Mouse (Mus musculus) MEL (cell line): ENCODE measurements at regions not wholly inside any gene's neighbourhood (a gene's known extent, or its start where the extent isn't known, plus 50 kb on each side); places are given as distances from the start of the nearest gene placed in this dataset.

ENCODE experiments used
- DNase-seq: peaks from one replicate; pipeline ENCODE4 v3.0.0; 2011; ENCODE audit warnings: low read depth, low spot score
- H3K27ac ChIP-seq: 2 replicates; pipeline ENCODE4 v1.5.1; 2012; ENCODE audit warnings: low read depth, mild to moderate bottlenecking, control low read depth, low read length, moderate library complexity; ENCODE audit not compliant: control insufficient read depth
- H3K27me3 ChIP-seq, 2 experiments: fragments of 150-350 bp in 1 of 2; sonication (generic) in 1 of 2; 2 replicates each; pipeline ENCODE4 v1.6.1; 2012; ENCODE audit warnings: low read length in 2 of 2, mild to moderate bottlenecking in 2 of 2, improper control_type of control experiment in 1 of 2, moderate library complexity in 1 of 2; ENCODE audit not compliant: insufficient read depth in 2 of 2, control insufficient read depth in 1 of 2
- H3K36me3 ChIP-seq, 2 experiments: 2 replicates each; pipeline ENCODE4 v1.6.1; 2012 to 2014; ENCODE audit warnings: low read length in 2 of 2, improper control_type of control experiment in 1 of 2, inconsistent platforms in 1 of 2, mild to moderate bottlenecking in 1 of 2; ENCODE audit not compliant: insufficient read depth in 2 of 2, control insufficient read depth in 1 of 2
- H3K4me1 ChIP-seq, 2 experiments: fragments of 150-350 bp in 1 of 2; sonication (generic) in 1 of 2; 2 replicates each; pipeline ENCODE4 v1.6.1; 2012; ENCODE audit warnings: low read length in 2 of 2, improper control_type of control experiment in 1 of 2, mild to moderate bottlenecking in 1 of 2; ENCODE audit not compliant: insufficient read depth in 2 of 2, control insufficient read depth in 1 of 2
- H3K4me3 ChIP-seq, 2 experiments: fragments of 150-350 bp in 1 of 2; sonication (generic) in 1 of 2; 2 replicates each; pipeline ENCODE4 v1.5.1; 2012; ENCODE audit warnings: low read depth in 2 of 2, low read length in 2 of 2, mild to moderate bottlenecking in 2 of 2, moderate library complexity in 2 of 2, control low read depth in 1 of 2, improper control_type of control experiment in 1 of 2; ENCODE audit not compliant: control insufficient read depth in 1 of 2, insufficient read depth in 1 of 2
- H3K79me2 ChIP-seq: 2 replicates; pipeline ENCODE4 v1.6.1; 2012; ENCODE audit warnings: mild to moderate bottlenecking, low read length, moderate library complexity; ENCODE audit not compliant: control insufficient read depth, poor library complexity, insufficient read depth
- H3K9ac ChIP-seq: 2 replicates; pipeline ENCODE4 v1.6.1; 2012; ENCODE audit warnings: low read depth, mild to moderate bottlenecking, control low read depth, low read length, moderate library complexity; ENCODE audit not compliant: control insufficient read depth, poor library complexity, severe bottlenecking
- H3K9me3 ChIP-seq: fragments of 150-350 bp; sonication (generic); replicated peaks from 2 replicates; pipeline ENCODE4 v1.6.1; 2012; ENCODE audit warnings: mild to moderate bottlenecking, low read length, improper control_type of control experiment, moderate library complexity; ENCODE audit not compliant: insufficient read depth
- CHD1 ChIP-seq: IDR thresholded peaks from 2 replicates; pipeline ENCODE4 v1.6.1; 2012; ENCODE audit warnings: low read depth, mild to moderate bottlenecking, inconsistent platforms, low read length, improper control_type of control experiment
- CHD2 ChIP-seq: IDR thresholded peaks from 2 replicates; pipeline ENCODE4 v1.6.1; 2011; ENCODE audit warnings: low read length, improper control_type of control experiment
- CTCF ChIP-seq, 3 experiments: IDR thresholded peaks in 2 of 3; conservative IDR thresholded peaks in 1 of 3; 2 replicates each; pipeline ENCODE4 v1.5.1; 2011 to 2012; ENCODE audit warnings: low read length in 3 of 3, low read depth in 2 of 3, mild to moderate bottlenecking in 2 of 3, improper control_type of control experiment in 1 of 3, inconsistent platforms in 1 of 3, mixed read lengths in 1 of 3, moderate library complexity in 1 of 3; ENCODE audit not compliant: control insufficient read depth in 1 of 3, insufficient read depth in 1 of 3, poor library complexity in 1 of 3, severe bottlenecking in 1 of 3
- ELF1 ChIP-seq: IDR thresholded peaks from 2 replicates; pipeline ENCODE4 v1.6.1; 2014; ENCODE audit warnings: low read depth, mild to moderate bottlenecking, inconsistent platforms, low read length, improper control_type of control experiment, moderate library complexity
- ETS1 ChIP-seq: IDR thresholded peaks from 2 replicates; pipeline ENCODE4 v1.6.1; 2012; ENCODE audit warnings: low read depth, mild to moderate bottlenecking, inconsistent platforms, low read length, improper control_type of control experiment, moderate library complexity
- KAT2A ChIP-seq: conservative IDR thresholded peaks from 2 replicates; pipeline ENCODE4 v1.6.1; 2012; ENCODE audit warnings: low read depth, low read length, improper control_type of control experiment, inconsistent platforms
- MAFK ChIP-seq: IDR thresholded peaks from 2 replicates; pipeline ENCODE4 v1.6.1; 2011; ENCODE audit warnings: low read depth, mild to moderate bottlenecking, low read length, improper control_type of control experiment, borderline replicate concordance
- MEF2A ChIP-seq: IDR thresholded peaks from 2 replicates; pipeline ENCODE4 v1.6.1; 2014; ENCODE audit warnings: low read depth, mild to moderate bottlenecking, inconsistent platforms, low read length, improper control_type of control experiment; ENCODE audit not compliant: poor library complexity, insufficient replicate concordance, severe bottlenecking; ENCODE audit errors: extremely low read depth
- MXI1 ChIP-seq: IDR thresholded peaks from 2 replicates; pipeline ENCODE4 v1.6.1; 2011; ENCODE audit warnings: mild to moderate bottlenecking, low read depth, low read length, improper control_type of control experiment
- MYB ChIP-seq: IDR thresholded peaks from 2 replicates; pipeline ENCODE4 v1.6.1; 2011; ENCODE audit warnings: mild to moderate bottlenecking, low read depth, low read length, improper control_type of control experiment
- MYC ChIP-seq: IDR thresholded peaks from 2 replicates; pipeline ENCODE4 v1.6.1; 2011; ENCODE audit warnings: low read depth, mild to moderate bottlenecking, low read length, improper control_type of control experiment, moderate library complexity
- NELFE ChIP-seq: IDR thresholded peaks from 2 replicates; pipeline ENCODE4 v1.6.1; 2011; ENCODE audit warnings: low read depth, low read length, improper control_type of control experiment
- NRF1 ChIP-seq: IDR thresholded peaks from 2 replicates; pipeline ENCODE4 v1.6.1; 2014; ENCODE audit warnings: low read depth, mild to moderate bottlenecking, inconsistent platforms, low read length, improper control_type of control experiment, moderate library complexity; ENCODE audit not compliant: poor library complexity, insufficient read depth, severe bottlenecking
- POLR2AphosphoS2 ChIP-seq: IDR thresholded peaks from 2 replicates; pipeline ENCODE4 v1.6.1; 2011; ENCODE audit warnings: low read length, improper control_type of control experiment
- RAD21 ChIP-seq: IDR thresholded peaks from 2 replicates; pipeline ENCODE4 v1.6.1; 2011; ENCODE audit warnings: mild to moderate bottlenecking, low read depth, low read length, improper control_type of control experiment
- SMC3 ChIP-seq: IDR thresholded peaks from 2 replicates; pipeline ENCODE4 v1.6.1; 2011; ENCODE audit warnings: low read depth, low read length, improper control_type of control experiment
- TAL1 ChIP-seq: IDR thresholded peaks from 2 replicates; pipeline ENCODE4 v1.6.1; 2012; ENCODE audit warnings: mild to moderate bottlenecking, inconsistent platforms, low read length, moderate library complexity, mixed read lengths
- TCF12 ChIP-seq: IDR thresholded peaks from 2 replicates; pipeline ENCODE4 v1.6.1; 2014; ENCODE audit warnings: low read depth, mild to moderate bottlenecking, inconsistent platforms, low read length, improper control_type of control experiment, moderate library complexity
- USF1 ChIP-seq: IDR thresholded peaks from 2 replicates; pipeline ENCODE4 v1.6.1; 2014; ENCODE audit warnings: low read depth, mild to moderate bottlenecking, inconsistent platforms, low read length, improper control_type of control experiment, moderate library complexity
- USF2 ChIP-seq, 2 experiments: IDR thresholded peaks; 2 replicates each; pipeline ENCODE4 v1.6.1; 2011 to 2012; ENCODE audit warnings: improper control_type of control experiment in 2 of 2, low read length in 2 of 2, borderline replicate concordance in 1 of 2, inconsistent platforms in 1 of 2, low read depth in 1 of 2, mild to moderate bottlenecking in 1 of 2; ENCODE audit not compliant: insufficient read depth in 1 of 2

GRCm38 (mm10) chr10:62029271-62029670, 50.4 kb upstream of the Col13a1 start:
- Histone ChIP-seq H3K36me3 (no peaks in the 10 kb centered on the region), H3K27me3 (no peaks in the 10 kb centered on the region)
- TF ChIP-seq MEF2A = no peak
- TF ChIP-seq USF2 (IDR thresholded peaks at IDR 0.05; ENCODE audit: borderline replicate concordance in 1 of 2, insufficient read depth in 1 of 2, low read depth in 1 of 2, low read length in 2 of 2) = no peak
- no peak for TF ChIP-seq RAD21
- TF ChIP-seq NELFE = no peak
- no peak for TF ChIP-seq POLR2AphosphoS2
- TF ChIP-seq TAL1 = no peak
- no peak for TF ChIP-seq NRF1
- TF ChIP-seq ELF1 = no peak
- no peak for TF ChIP-seq CHD1
- TF ChIP-seq TCF12 = no peak
- no peak for TF ChIP-seq ETS1
- no peak for TF ChIP-seq SMC3
- TF ChIP-seq KAT2A = no peak
- TF ChIP-seq MXI1 = no peak
- no peak for TF ChIP-seq MYB
- TF ChIP-seq MYC = no peak
- TF ChIP-seq CHD2 = no peak
- TF ChIP-seq CTCF (IDR thresholded peaks at IDR 0.05 in 2 of 3, conservative IDR thresholded peaks at IDR 0.05 in 1 of 3; ENCODE audit: control insufficient read depth in 1 of 3, insufficient read depth in 1 of 3, low read depth in 2 of 3, low read length in 3 of 3, poor library complexity in 1 of 3, severe bottlenecking in 1 of 3) = no peak
- TF ChIP-seq MAFK = no peak
- TF ChIP-seq USF1 = no peak

More at GRCm38 (mm10) chr10:62029271-62029670, 50.4 kb upstream of the Col13a1 start:
- no peak overlapping the region for H3K9ac ChIP-seq
- H3K27ac ChIP-seq = no peak overlapping the region
- no peaks in the 10 kb centered on the region for H3K4me1 ChIP-seq
- H3K79me2 ChIP-seq = no peaks in the 10 kb centered on the region
- DNase-seq = no peak
- H3K9me3 ChIP-seq = no peaks in the 10 kb centered on the region
- no peak overlapping the region for H3K4me3 ChIP-seq
